Mouse (Mus musculus) left cerebral cortex, postnatal 25 days (tissue): ENCODE measurements around the gene Selenot. TPM values are rescaled to one million over a fixed set of nuclear protein-coding genes. Genes with fewer than 3 reads are reported as not detected.
A peak's percentile ranks its signal among the peaks of the same experiment; 100 is the strongest.

Experiments used
- DNase-seq, 2 experiments: peaks; one replicate each; pipeline ENCODE4 v3.0.0; 2022; ENCODE audit warnings: low spot score in 2 of 2, mixed read lengths in 1 of 2
- intact Hi-C: fragments of 180-260 bp; cut with DNase I; formaldehyde crosslinking; loops from one replicate; pipeline ENCODE4 v1.15.1; 2025
- total RNA-seq, 2 experiments: library from RNA; stranded (reverse); gene quantifications; 2 replicates each; pipeline ENCODE4 v1.2.3; 2021

Gene Selenot
- total RNA-seq, 2 experiments from 2014 or later, result 149 to 153 TPM

GRCm38 (mm10) chr3:58622665-58623394 is 46.4 kb downstream of the Selenot start:
- DNase-seq, result no peak
- intact Hi-C loops, result no loop called here

GRCm38 (mm10) chr3:58624981-58625380 is 48.5 kb downstream of the Selenot start:
- DNase-seq, result no peak
- intact Hi-C loops, result no loop called here

GRCm38 (mm10) chr3:58631693-58632092 is 55.3 kb downstream of the Selenot start:
- DNase-seq, result peak in 1 of 2 experiments; percentile 67
- intact Hi-C loops, result no loop called here

GRCm38 (mm10) chr3:58636406-58637295 is 60.2 kb downstream of the Selenot start, which contains the start of gene Erich6:
Gene Erich6 (minus strand): TSS chr3:58637207.
- intact Hi-C loops, result no loop called here
- peak; percentile 18 to 38 for DNase-seq

Other genes with a start within 250 kb of the Selenot start
- 10 to 100 TPM; 34.7 to 35.2 TPM for gene Tsc22d2, start 161.9 kb upstream of the Selenot start, total RNA-seq
- gene Eif2a, start 50.8 kb upstream of the Selenot start, total RNA-seq, result 10 to 100 TPM; 40.8 to 42.2 TPM
- 10 to 100 TPM; 23.4 to 25.4 TPM for gene Serp1, start 50.7 kb upstream of the Selenot start, total RNA-seq
- 1 to 10 TPM; 1.1 to 1.5 TPM for gene Erich6, start 60.6 kb downstream of the Selenot start, total RNA-seq
- 10 to 100 TPM; 18.0 to 18.7 TPM for gene Siah2, start 115.8 kb downstream of the Selenot start, total RNA-seq
- gene Mindy4b-ps, start 245.7 kb downstream of the Selenot start, total RNA-seq, result 1 to 10 TPM; 1.5 to 1.8 TPM